Mouse (Mus musculus): ENCODE measurements around the gene 9830107B12Rik. TPM values are rescaled to one million over a fixed set of nuclear protein-coding genes. Genes with fewer than 3 reads are reported as not detected.
A peak's percentile ranks its signal among the peaks of the same experiment; 100 is the strongest.

9830107B12Rik gene
- polyA plus RNA-seq, 1 experiment from 2014 or later: not detected

- no peak overlapping the region for H3K9ac ChIP-seq
- H3K27ac ChIP-seq: no peak overlapping the region
- H3K4me3 ChIP-seq: no peak overlapping the region
- no peak overlapping the region for H3K4me2 ChIP-seq
- H3K9me3 ChIP-seq (replicated peaks): no peaks in the 10 kb centered on the region
- peaks cover 13% of the 10 kb centered on the region; the same call in 1 of the 2 replicates for H3K27me3 ChIP-seq (replicated peaks)
- 47% methylated on average over 4 of the region's 4 CpGs for WGBS (ENCODE audit: insufficient replicate concordance)
- H3K4me1 ChIP-seq: no peaks in the 10 kb centered on the region
- no peaks in the 10 kb centered on the region for H3K36me3 ChIP-seq
- no peak for ATAC-seq
These were observed 38.7 kb downstream of the 9830107B12Rik start for GRCm38 (mm10) chr17:48107333-48107732.

- ATAC-seq: no peak
- H3K36me3 ChIP-seq: no peaks in the 10 kb centered on the region
- H3K27ac ChIP-seq: no peak overlapping the region
- H3K9ac ChIP-seq: no peak overlapping the region
- H3K4me3 ChIP-seq: no peak overlapping the region
- 11% methylated on average over 20 of the region's 21 CpGs for WGBS (ENCODE audit: insufficient replicate concordance)
- H3K9me3 ChIP-seq (replicated peaks): no peaks in the 10 kb centered on the region
- peaks cover 59% of the 10 kb centered on the region for H3K27me3 ChIP-seq (replicated peaks)
- peaks cover 23% of the 10 kb centered on the region for H3K4me1 ChIP-seq
- peak overlapping the region; percentile 38 for H3K4me2 ChIP-seq
These were observed 45.3 kb downstream of the 9830107B12Rik start for GRCm38 (mm10) chr17:48100441-48101417.

GRCm38 (mm10) chr17:48099312-48099711, 46.8 kb downstream of the 9830107B12Rik start:
- H3K4me3 ChIP-seq: no peak overlapping the region
- no peak for ATAC-seq
- no peaks in the 10 kb centered on the region for H3K36me3 ChIP-seq
- H3K27me3 ChIP-seq (replicated peaks): peaks cover 73% of the 10 kb centered on the region
- 0 out of 2 replicates have a peak overlapping the region, but pooled peaks have one; percentile 53 for H3K4me2 ChIP-seq
- no peak overlapping the region for H3K9ac ChIP-seq
- H3K9me3 ChIP-seq (replicated peaks): no peaks in the 10 kb centered on the region
- H3K27ac ChIP-seq: no peak overlapping the region
- H3K4me1 ChIP-seq: peaks cover 25% of the 10 kb centered on the region
- 12% methylated on average over 11 of the region's 11 CpGs for WGBS (ENCODE audit: insufficient replicate concordance)

- peak overlapping the region; percentile 71 for H3K27ac ChIP-seq
- WGBS (ENCODE audit: insufficient replicate concordance): under 1% methylated on average over 19 of the region's 19 CpGs
- H3K4me2 ChIP-seq: peak overlapping the region; percentile 53
- H3K4me1 ChIP-seq: peaks cover 25% of the 10 kb centered on the region
- H3K27me3 ChIP-seq (replicated peaks): peaks cover 81% of the 10 kb centered on the region
- no peak overlapping the region for H3K9ac ChIP-seq
- no peaks in the 10 kb centered on the region for H3K36me3 ChIP-seq
- ATAC-seq: no peak
- no peak overlapping the region for H3K4me3 ChIP-seq
- H3K9me3 ChIP-seq (replicated peaks): peaks cover 1% of the 10 kb centered on the region; the same call in 1 of the 2 replicates
These were observed 47.6 kb downstream of the 9830107B12Rik start for GRCm38 (mm10) chr17:48098528-48098890.

- peak overlapping the region; percentile 71 for H3K27ac ChIP-seq
- under 1% methylated on average over 36 of the region's 43 CpGs for WGBS (ENCODE audit: insufficient replicate concordance)
- H3K9me3 ChIP-seq (replicated peaks): peaks cover 3% of the 10 kb centered on the region; the same call in 1 of the 2 replicates
- H3K4me3 ChIP-seq: peak overlapping the region; percentile 21
- peaks cover 25% of the 10 kb centered on the region for H3K4me1 ChIP-seq
- peak overlapping the region; percentile 53 for H3K4me2 ChIP-seq
- peak; percentile 63 for ATAC-seq
- no peaks in the 10 kb centered on the region for H3K36me3 ChIP-seq
- peaks cover 87% of the 10 kb centered on the region for H3K27me3 ChIP-seq (replicated peaks)
- no peak overlapping the region for H3K9ac ChIP-seq
These were observed 48.1 kb downstream of the 9830107B12Rik start for GRCm38 (mm10) chr17:48097743-48098527.

- peaks cover 25% of the 10 kb centered on the region for H3K4me1 ChIP-seq
- peak overlapping the region; percentile 53 for H3K4me2 ChIP-seq
- H3K4me3 ChIP-seq: peak overlapping the region; percentile 21
- WGBS (ENCODE audit: insufficient replicate concordance): 2% methylated on average over 40 of the region's 41 CpGs
- H3K9ac ChIP-seq: no peak overlapping the region
- no peaks in the 10 kb centered on the region for H3K36me3 ChIP-seq
- H3K27me3 ChIP-seq (replicated peaks): peaks cover 83% of the 10 kb centered on the region
- H3K27ac ChIP-seq: peak overlapping the region; percentile 67
- no peak; the same call in 1 of the 2 replicates for ATAC-seq
- peaks cover 3% of the 10 kb centered on the region; the same call in 1 of the 2 replicates for H3K9me3 ChIP-seq (replicated peaks)
These were observed 48.9 kb downstream of the 9830107B12Rik start for GRCm38 (mm10) chr17:48097011-48097742.

- ATAC-seq: no peak
- no peak overlapping the region for H3K9ac ChIP-seq
- H3K27me3 ChIP-seq (replicated peaks): peaks cover 82% of the 10 kb centered on the region
- peaks cover 3% of the 10 kb centered on the region; the same call in 1 of the 2 replicates for H3K9me3 ChIP-seq (replicated peaks)
- H3K4me3 ChIP-seq: 0 out of 2 replicates have a peak overlapping the region, but pooled peaks have one; percentile 10
- H3K4me1 ChIP-seq: peaks cover 25% of the 10 kb centered on the region
- no peaks in the 10 kb centered on the region for H3K36me3 ChIP-seq
- H3K27ac ChIP-seq: no peak overlapping the region
- H3K4me2 ChIP-seq: peak overlapping the region; percentile 53; the same call in 1 of the 2 replicates
- 7% methylated on average over 17 of the region's 17 CpGs for WGBS (ENCODE audit: insufficient replicate concordance)
These were observed 49.7 kb downstream of the 9830107B12Rik start for GRCm38 (mm10) chr17:48096321-48096720.

- Histone ChIP-seq H3K36me3 (no peaks in the 10 kb centered on the region), H3K4me3 (no peak overlapping the region), H3K9me3 (replicated peaks) (peaks cover 3% of the 10 kb centered on the region; the same call in 1 of the 2 replicates), H3K4me2 (peak overlapping the region; percentile 15; the same call in 1 of the 2 replicates), H3K27me3 (replicated peaks) (peaks cover 82% of the 10 kb centered on the region), H3K9ac (no peak overlapping the region), H3K4me1 (peaks cover 25% of the 10 kb centered on the region), H3K27ac (no peak overlapping the region)
- WGBS (ENCODE audit: insufficient replicate concordance): under 1% methylated on average over 26 of the region's 26 CpGs
- no peak for ATAC-seq
These were observed 50.3 kb downstream of the 9830107B12Rik start for GRCm38 (mm10) chr17:48095718-48096121.

- Histone ChIP-seq H3K4me2 (no peak overlapping the region), H3K4me1 (peaks cover 22% of the 10 kb centered on the region), H3K4me3 (no peak overlapping the region), H3K27me3 (replicated peaks) (peaks cover 80% of the 10 kb centered on the region), H3K9me3 (replicated peaks) (peaks cover 3% of the 10 kb centered on the region; the same call in 1 of the 2 replicates), H3K27ac (no peak overlapping the region), H3K9ac (no peak overlapping the region), H3K36me3 (no peaks in the 10 kb centered on the region)
- no peak for ATAC-seq
- 5% methylated on average over 19 of the region's 20 CpGs for WGBS (ENCODE audit: insufficient replicate concordance)
These were observed 51.0 kb downstream of the 9830107B12Rik start for GRCm38 (mm10) chr17:48094820-48095680.

- peaks cover 63% of the 10 kb centered on the region for H3K27me3 ChIP-seq (replicated peaks)
- WGBS (ENCODE audit: insufficient replicate concordance): 61% methylated on average over 5 of the region's 5 CpGs
- no peak overlapping the region for H3K27ac ChIP-seq
- H3K9ac ChIP-seq: no peak overlapping the region
- H3K4me2 ChIP-seq: no peak overlapping the region
- H3K4me3 ChIP-seq: no peak overlapping the region
- no peaks in the 10 kb centered on the region for H3K36me3 ChIP-seq
- ATAC-seq: no peak
- peaks cover 3% of the 10 kb centered on the region; the same call in 1 of the 2 replicates for H3K9me3 ChIP-seq (replicated peaks)
- H3K4me1 ChIP-seq: peaks cover 13% of the 10 kb centered on the region
These were observed 52.7 kb downstream of the 9830107B12Rik start for GRCm38 (mm10) chr17:48093286-48093817.
